Mouse (Mus musculus) forebrain, embryonic 11.5 days (tissue): ENCODE measurements around the gene Mybpc3. TPM values are rescaled to one million over a fixed set of nuclear protein-coding genes. Genes with fewer than 3 reads are reported as not detected.

ENCODE experiments used
- ATAC-seq: fragments of 200-750 bp; cut with Nextera tagmentation; replicated peaks from 2 replicates; pipeline ENCODE4 v1.8.0; 2017; ENCODE audit warnings: moderate TSS enrichment; ENCODE audit not compliant: low FRiP score
- DNase-seq: peaks from one replicate; pipeline ENCODE4 v3.0.0-alpha.2; 2017; ENCODE audit warnings: low spot score
- H3K27ac ChIP-seq: fragments of 300-500 bp; sonication (generic); 2 replicates; pipeline ENCODE4 v1.5.1; 2014; ENCODE audit warnings: low read depth, low read length
- H3K27me3 ChIP-seq: fragments of 300-500 bp; sonication (generic); 2 replicates; pipeline ENCODE4 v1.6.1; 2014; ENCODE audit warnings: mild to moderate bottlenecking, low read length, mixed read lengths; ENCODE audit not compliant: control insufficient read depth, insufficient read depth
- H3K36me3 ChIP-seq: fragments of 300-500 bp; sonication (generic); 2 replicates; pipeline ENCODE4 v1.6.1; 2014; ENCODE audit warnings: mild to moderate bottlenecking, low read length, moderate library complexity, mixed read lengths; ENCODE audit not compliant: control insufficient read depth, insufficient read depth
- H3K4me1 ChIP-seq: fragments of 300-500 bp; sonication (generic); replicated peaks from 2 replicates; pipeline ENCODE4 v1.6.1; 2014; ENCODE audit warnings: low read length, mixed read lengths; ENCODE audit not compliant: control insufficient read depth, insufficient read depth
- H3K4me2 ChIP-seq: fragments of 300-500 bp; sonication (generic); 2 replicates; pipeline ENCODE4 v1.6.1; 2014; ENCODE audit warnings: low read depth, mild to moderate bottlenecking, low read length, moderate library complexity, mixed read lengths; ENCODE audit not compliant: severe bottlenecking
- H3K4me3 ChIP-seq: fragments of 300-500 bp; sonication (generic); 2 replicates; pipeline ENCODE4 v1.5.1; 2014; ENCODE audit warnings: low read depth, low read length
- H3K9ac ChIP-seq: fragments of 300-500 bp; sonication (generic); 2 replicates; pipeline ENCODE4 v1.6.1; 2014; ENCODE audit warnings: low read length
- H3K9me3 ChIP-seq: fragments of 300-500 bp; sonication (generic); 2 replicates; pipeline ENCODE4 v1.6.1; 2016; ENCODE audit warnings: low read length, mixed read lengths; ENCODE audit not compliant: control insufficient read depth
- WGBS: fragments of 180-500 bp; shearing (Covaris S2); extraction: QIAGEN DNeasy Blood & Tissue Kit; methylation state at CpG from one replicate; pipeline ENCODE4 v1.1.7; 2014; 5-methylcytosine and 5-hydroxymethylcytosine counted together
- polyA plus RNA-seq: library from polyadenylated mRNA; unstranded; fragments of >200 nt; fragmentation: Nextera tagmentation; extraction: Ambion mirVana; gene quantifications from 2 replicates; pipeline ENCODE4 v1.2.1, GENCODE M21; 2014

The Mybpc3 gene
- polyA plus RNA-seq, 1 experiment from 2014 or later, result not detected

DNA sequence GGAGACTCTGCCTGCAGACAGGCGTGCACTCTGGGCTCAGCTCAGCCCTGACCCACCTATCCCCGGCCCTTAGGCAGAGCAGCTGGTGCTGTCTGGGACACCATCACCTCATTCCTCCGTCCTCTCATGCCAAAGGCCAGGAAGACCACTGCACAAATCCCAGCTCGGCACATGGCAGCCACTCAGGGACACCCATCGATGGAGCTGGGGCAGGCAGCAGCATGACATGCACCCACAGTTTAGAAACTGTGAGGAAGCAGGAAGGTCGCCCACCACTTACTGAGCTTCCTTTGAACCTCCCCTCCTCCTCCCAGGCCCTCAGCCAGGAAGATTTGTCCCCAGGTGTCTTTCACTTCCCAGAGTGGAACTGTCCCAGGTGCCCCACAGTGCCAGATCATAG is 19.5 kb downstream of the Mybpc3 start:
- Histone ChIP-seq H3K27ac (no peak overlapping the region), H3K36me3 (no peaks in the 10 kb centered on the region), H3K4me1 (no peaks in the 10 kb centered on the region), H3K27me3 (no peaks in the 10 kb centered on the region), H3K4me3 (no peak overlapping the region), H3K4me2 (no peak overlapping the region), H3K9me3 (no peaks in the 10 kb centered on the region), H3K9ac (no peak overlapping the region)
- DNase-seq (no peak), ATAC-seq (no peak)
- 88% methylated on average over 6 of the region's 6 CpGs for WGBS

DNA sequence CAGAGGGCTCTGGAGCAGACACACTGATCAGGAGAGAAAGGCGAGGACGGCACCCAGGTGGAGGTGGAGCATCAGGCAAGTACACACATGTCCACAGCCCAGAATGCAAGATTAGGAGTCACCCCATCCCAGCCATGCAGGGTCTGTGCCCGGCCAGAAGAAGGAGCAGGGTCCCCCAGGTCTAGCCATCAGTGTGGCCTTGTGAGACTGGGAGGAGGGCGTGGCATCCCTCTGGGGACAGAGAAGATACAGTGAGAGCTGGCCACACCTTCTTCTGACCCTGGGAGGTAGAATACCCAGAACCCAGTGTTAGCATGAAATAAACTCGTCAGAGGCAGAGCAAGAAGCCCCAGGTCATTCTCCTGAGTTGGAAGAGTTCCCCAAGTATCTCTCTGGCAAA is 21.4 kb downstream of the Mybpc3 start:
- ATAC-seq, result no peak
- no peak for DNase-seq
- WGBS, result 81% methylated on average over 5 of the region's 5 CpGs
- no peak overlapping the region for H3K4me3 ChIP-seq
- H3K27ac ChIP-seq, result no peak overlapping the region
- no peak overlapping the region for H3K4me2 ChIP-seq
- no peaks in the 10 kb centered on the region for H3K27me3 ChIP-seq
- no peak overlapping the region for H3K9ac ChIP-seq
- H3K36me3 ChIP-seq, result no peaks in the 10 kb centered on the region
- no peaks in the 10 kb centered on the region for H3K9me3 ChIP-seq
- no peaks in the 10 kb centered on the region for H3K4me1 ChIP-seq

DNA sequence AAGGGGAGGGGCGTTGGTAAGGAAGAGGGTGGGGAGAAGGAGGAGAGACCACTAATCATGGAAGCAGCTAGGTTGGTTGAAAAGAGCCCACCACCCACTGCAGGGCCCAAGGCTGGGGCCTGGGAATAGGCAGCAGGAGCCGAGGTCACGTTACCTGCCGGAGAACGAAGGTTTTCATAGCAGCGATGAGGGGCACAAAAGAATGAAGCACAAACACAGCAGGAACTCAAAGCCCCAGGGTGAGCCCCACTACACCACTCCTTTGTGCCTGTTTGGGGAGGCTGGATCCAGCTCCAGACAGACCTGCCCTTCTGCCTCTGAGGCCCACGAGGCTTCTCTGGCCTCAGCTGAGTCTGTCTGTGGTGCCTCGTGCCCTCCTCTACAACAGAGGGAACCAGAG is 21.8 kb downstream of the Mybpc3 start:
- H3K36me3 ChIP-seq, result no peaks in the 10 kb centered on the region

DNA sequence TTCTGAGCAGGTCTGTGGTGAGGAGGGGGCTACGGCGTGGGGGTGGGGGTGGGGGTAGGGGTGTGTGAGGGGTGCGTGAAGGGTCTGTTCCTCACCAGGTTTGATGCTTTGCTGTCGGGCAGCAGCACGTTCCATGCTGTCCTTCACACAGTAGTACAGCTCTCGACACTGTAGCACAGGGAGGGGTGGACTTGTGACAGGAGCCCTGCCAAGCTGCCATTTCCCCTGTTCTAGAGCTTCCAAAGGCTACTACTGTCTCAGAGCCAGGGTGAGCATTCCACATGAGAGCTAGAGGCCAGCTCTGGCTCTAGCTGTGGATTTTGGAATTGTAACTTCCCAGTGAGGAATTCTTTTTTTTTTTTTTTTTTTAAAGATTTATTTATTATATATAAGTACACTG is 25.0 kb downstream of the Mybpc3 start:
- WGBS, result 91% methylated on average over 6 of the region's 6 CpGs
- DNase-seq (no peak), ATAC-seq (no peak)
- Histone ChIP-seq H3K4me3 (no peak overlapping the region), H3K36me3 (no peaks in the 10 kb centered on the region; the same call in 1 of the 2 replicates), H3K27me3 (no peaks in the 10 kb centered on the region), H3K4me2 (no peak overlapping the region), H3K9me3 (no peaks in the 10 kb centered on the region), H3K9ac (no peak overlapping the region), H3K4me1 (no peaks in the 10 kb centered on the region), H3K27ac (no peak overlapping the region)

More for the DNA sequence above, 21.8 kb downstream of the Mybpc3 start:
- DNase-seq (no peak), ATAC-seq (no peak)
- H3K4me3 ChIP-seq, result no peak overlapping the region
- H3K27ac ChIP-seq, result no peak overlapping the region
- H3K9me3 ChIP-seq, result no peaks in the 10 kb centered on the region
- no peak overlapping the region for H3K9ac ChIP-seq
- H3K4me2 ChIP-seq, result no peak overlapping the region
- 79% methylated on average over 8 of the region's 8 CpGs for WGBS
- H3K27me3 ChIP-seq, result no peaks in the 10 kb centered on the region
- H3K4me1 ChIP-seq, result no peaks in the 10 kb centered on the region

DNA sequence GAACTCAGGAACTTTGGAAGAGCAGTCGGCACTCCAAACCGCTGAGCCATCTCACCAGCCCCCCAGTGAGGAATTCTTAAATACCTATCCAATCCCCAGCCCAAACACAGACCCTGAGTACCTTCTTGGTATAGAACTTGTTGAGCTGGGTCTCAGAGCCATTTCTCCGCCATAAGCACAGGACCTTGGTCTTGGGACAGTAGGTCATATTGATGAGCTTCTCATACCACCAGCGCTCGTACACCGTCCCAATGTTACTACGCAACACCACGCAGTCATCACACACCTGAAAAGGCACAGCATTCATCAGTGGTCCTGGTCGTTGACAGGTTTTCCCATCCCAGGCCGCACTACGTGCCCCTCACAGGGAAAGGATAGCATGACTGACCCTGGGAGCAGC is 25.5 kb downstream of the Mybpc3 start:
- Histone ChIP-seq H3K27ac (no peak overlapping the region), H3K9ac (no peak overlapping the region), H3K4me1 (no peaks in the 10 kb centered on the region), H3K36me3 (no peaks in the 10 kb centered on the region; the same call in 1 of the 2 replicates), H3K27me3 (no peaks in the 10 kb centered on the region), H3K9me3 (no peaks in the 10 kb centered on the region), H3K4me2 (no peak overlapping the region), H3K4me3 (no peak overlapping the region)
- ATAC-seq, result no peak
- WGBS, result 97% methylated on average over 11 of the region's 11 CpGs
- DNase-seq, result no peak

DNA sequence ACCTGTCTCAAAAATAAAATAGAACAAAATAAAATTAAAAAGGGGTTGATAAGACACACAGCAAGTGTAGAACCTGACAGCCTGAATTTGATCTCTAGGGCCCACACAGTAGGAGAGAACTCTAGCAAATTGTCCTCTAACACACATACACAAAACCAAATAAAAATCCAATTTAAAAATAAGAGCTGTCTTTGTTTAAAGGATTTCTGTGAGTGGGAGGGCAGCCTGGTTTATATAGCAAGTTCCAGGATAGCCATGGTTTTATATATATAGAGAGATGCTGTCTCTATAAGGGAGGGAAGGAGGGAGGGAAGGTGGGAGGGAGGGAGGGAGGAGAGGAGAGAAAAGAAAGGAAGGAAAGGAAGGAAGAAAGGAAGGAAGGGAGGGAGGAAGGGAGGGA is 30.2 kb downstream of the Mybpc3 start:
- no peaks in the 10 kb centered on the region for H3K27me3 ChIP-seq
- no peak for ATAC-seq
- no peak for DNase-seq
- H3K36me3 ChIP-seq, result no peaks in the 10 kb centered on the region; the same call in 1 of the 2 replicates
- no peak overlapping the region for H3K4me2 ChIP-seq
- no peak overlapping the region for H3K9ac ChIP-seq
- H3K4me1 ChIP-seq, result no peaks in the 10 kb centered on the region
- H3K4me3 ChIP-seq, result no peak overlapping the region
- H3K9me3 ChIP-seq, result no peaks in the 10 kb centered on the region
- H3K27ac ChIP-seq, result no peak overlapping the region

DNA sequence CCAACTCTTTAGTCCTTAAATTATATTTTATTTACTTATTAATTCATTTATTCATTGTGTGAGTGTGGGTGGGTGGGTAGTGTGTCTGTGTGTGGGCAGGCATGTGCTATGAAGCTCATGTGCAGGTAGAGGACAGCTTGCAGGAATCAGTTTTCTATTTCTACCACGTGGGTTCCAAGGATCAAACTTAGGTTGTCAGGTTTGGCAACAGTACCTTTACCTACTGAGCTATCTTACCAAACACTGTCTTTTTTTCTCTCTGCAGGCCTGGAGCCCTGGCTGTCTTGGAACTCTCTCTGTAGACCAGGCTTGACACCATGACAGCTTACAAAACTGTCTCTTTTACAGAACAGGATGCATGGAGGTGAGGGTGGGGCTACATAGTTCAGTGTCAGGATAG is 33.4 kb downstream of the Mybpc3 start:
- WGBS, result 70% methylated on average over 1 of the region's 1 CpGs
- DNase-seq (no peak), ATAC-seq (no peak)
- no peaks in the 10 kb centered on the region for H3K4me1 ChIP-seq
- H3K4me3 ChIP-seq, result no peak overlapping the region
- no peaks in the 10 kb centered on the region for H3K9me3 ChIP-seq
- H3K4me2 ChIP-seq, result no peak overlapping the region
- no peaks in the 10 kb centered on the region for H3K27me3 ChIP-seq
- H3K27ac ChIP-seq, result no peak overlapping the region
- H3K36me3 ChIP-seq, result peaks cover 2% of the 10 kb centered on the region; the same call in 1 of the 2 replicates
- no peak overlapping the region for H3K9ac ChIP-seq

DNA sequence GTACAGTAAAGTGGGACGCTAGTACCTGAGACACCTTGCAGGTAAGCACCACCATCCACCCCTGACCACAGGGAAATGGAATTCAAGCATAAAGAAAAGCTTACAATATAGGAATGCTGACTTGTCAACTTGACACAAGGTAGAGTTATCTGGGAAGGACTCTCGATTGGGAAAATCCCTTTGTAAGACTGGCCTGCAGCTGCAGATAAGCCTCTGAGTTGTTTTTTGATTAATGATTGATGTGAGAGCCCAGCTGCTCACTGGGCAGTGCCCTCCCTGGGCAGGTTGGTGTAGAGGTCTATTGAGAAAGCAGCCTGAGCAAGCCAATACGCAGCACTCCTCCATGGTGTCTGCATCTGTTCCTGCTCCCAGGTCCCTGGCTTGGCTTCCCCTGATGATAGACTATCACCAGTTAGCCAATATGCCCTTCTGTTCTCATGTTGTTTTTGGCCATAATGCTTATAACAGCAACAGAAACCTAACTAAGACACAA is 35.0 kb downstream of the Mybpc3 start:
- Histone ChIP-seq H3K9ac (no peak overlapping the region), H3K27me3 (no peaks in the 10 kb centered on the region), H3K27ac (no peak overlapping the region), H3K4me2 (no peak overlapping the region), H3K4me3 (no peak overlapping the region), H3K4me1 (no peaks in the 10 kb centered on the region), H3K36me3 (peaks cover 2% of the 10 kb centered on the region; the same call in 1 of the 2 replicates), H3K9me3 (no peaks in the 10 kb centered on the region)
- no peak for DNase-seq
- WGBS, result 92% methylated on average over 3 of the region's 3 CpGs
- ATAC-seq, result no peak

DNA sequence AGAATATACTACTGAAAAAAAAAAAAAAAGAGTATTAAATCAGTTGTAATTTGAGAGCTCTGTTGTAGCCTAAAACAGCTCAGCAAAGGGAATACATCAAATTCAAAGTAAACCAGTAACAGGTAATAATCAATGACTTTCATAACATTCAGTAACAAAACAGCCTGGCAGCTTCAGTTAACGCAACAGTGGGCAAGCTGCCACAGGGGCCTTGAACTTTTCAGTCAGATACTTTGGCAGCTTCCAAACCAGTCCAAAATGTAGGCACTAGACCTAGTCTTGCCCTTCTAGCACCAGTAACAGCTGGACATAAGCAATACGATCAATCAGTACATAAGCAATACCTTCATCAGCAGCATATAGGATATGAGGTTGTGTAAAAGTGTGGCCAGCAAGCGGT is 36.1 kb downstream of the Mybpc3 start:
- H3K27me3 ChIP-seq, result no peaks in the 10 kb centered on the region
- H3K4me1 ChIP-seq, result no peaks in the 10 kb centered on the region
- no peaks in the 10 kb centered on the region for H3K9me3 ChIP-seq
- H3K4me3 ChIP-seq, result no peak overlapping the region
- no peak for DNase-seq
- no peak overlapping the region for H3K4me2 ChIP-seq
- WGBS, result 91% methylated on average over 3 of the region's 3 CpGs
- H3K27ac ChIP-seq, result no peak overlapping the region
- ATAC-seq, result no peak
- H3K9ac ChIP-seq, result no peak overlapping the region
- peaks cover 2% of the 10 kb centered on the region; the same call in 1 of the 2 replicates for H3K36me3 ChIP-seq
